In genomic region chr14:27621576-27621975, GRCm38 (mm10) we compare ENCODE assay signal across 9 mouse cellular contexts. TPM values are rescaled to one million over a fixed set of nuclear protein-coding genes. Genes with fewer than 3 reads are reported as not detected.
DNase-seq lines count a peak whose midpoint lies in the region; ATAC-seq lines count a peak whose summit lies in the region.
"Had no signal": no experiment of that assay in that cellular context is flagged by ENCODE, and none has a peak within 500 bp of the region (broad histone marks: within the 10 kb centered on the region; RNA-seq: fewer than 3 reads in every experiment).

No protein-coding gene starts in this region.

- no peak overlapping the region for H3K27ac ChIP-seq in intestine, embryonic 14.5 days (ENCODE audit: low read depth)
- H3K27ac ChIP-seq in intestine, embryonic 16.5 days (ENCODE audit: low read length): no peak overlapping the region
- H3K27ac ChIP-seq in forebrain, embryonic 13.5 days: no peak overlapping the region
- H3K27ac ChIP-seq in midbrain, embryonic 12.5 days (replicated peaks): no peak overlapping the region

- peak overlapping the region; percentile 57; the same call in 1 of the 2 replicates for H3K4me2 ChIP-seq in intestine, embryonic 14.5 days (ENCODE audit: low read length)
- H3K4me2 ChIP-seq in intestine, embryonic 16.5 days (ENCODE audit: low read depth, low read length): no peak overlapping the region
- peak overlapping the region; percentile 86 for H3K4me2 ChIP-seq in forebrain, embryonic 13.5 days
- peak overlapping the region; percentile 77 for H3K4me2 ChIP-seq in midbrain, embryonic 12.5 days (replicated peaks)

- WGBS in intestine, embryonic 14.5 days: 44% methylated on average over 8 of the region's 8 CpGs
- 46% methylated on average over 8 of the region's 8 CpGs for WGBS in intestine, embryonic 16.5 days
- 46% methylated on average over 8 of the region's 8 CpGs for WGBS in forebrain, embryonic 13.5 days
- WGBS in midbrain, embryonic 12.5 days: 41% methylated on average over 8 of the region's 8 CpGs

- no peak overlapping the region for H3K9ac ChIP-seq in intestine, embryonic 14.5 days (ENCODE audit: low read length)
- no peak overlapping the region for H3K9ac ChIP-seq in intestine, embryonic 16.5 days (ENCODE audit: low read depth, low read length)
- no peak overlapping the region for H3K9ac ChIP-seq in forebrain, embryonic 13.5 days
- H3K9ac ChIP-seq in midbrain, embryonic 12.5 days (replicated peaks): no peak overlapping the region

- H3K4me3 ChIP-seq in intestine, embryonic 14.5 days (ENCODE audit: low read depth, low read length): no peak overlapping the region
- no peak overlapping the region for H3K4me3 ChIP-seq in intestine, embryonic 16.5 days (ENCODE audit: low read length)
- H3K4me3 ChIP-seq in forebrain, embryonic 13.5 days: peak overlapping the region; percentile 78; the same call in 1 of the 2 replicates
- no peak overlapping the region for H3K4me3 ChIP-seq in midbrain, embryonic 12.5 days

- no peaks in the 10 kb centered on the region for H3K36me3 ChIP-seq in intestine, embryonic 14.5 days (ENCODE audit: control insufficient read depth, insufficient read depth, low read length)
- H3K36me3 ChIP-seq in intestine, embryonic 16.5 days (ENCODE audit: control insufficient read depth, insufficient read depth, low read length): no peaks in the 10 kb centered on the region
- no peaks in the 10 kb centered on the region for H3K36me3 ChIP-seq in forebrain, embryonic 13.5 days (ENCODE audit: poor library complexity, severe bottlenecking)
- no peaks in the 10 kb centered on the region for H3K36me3 ChIP-seq in midbrain, embryonic 12.5 days
- H3K36me3 ChIP-seq: G1E had no signal

- peaks cover 2% of the 10 kb centered on the region; the same call in 1 of the 2 replicates for H3K4me1 ChIP-seq in intestine, embryonic 14.5 days (replicated peaks; ENCODE audit: control insufficient read depth, insufficient read depth, low read length)
- no peaks in the 10 kb centered on the region for H3K4me1 ChIP-seq in intestine, embryonic 16.5 days (ENCODE audit: control insufficient read depth, insufficient read depth, low read length)
- peaks cover 13% of the 10 kb centered on the region for H3K4me1 ChIP-seq in forebrain, embryonic 13.5 days
- H3K4me1 ChIP-seq in midbrain, embryonic 12.5 days: peaks cover 8% of the 10 kb centered on the region

- no peak for DNase-seq in intestine, embryonic 14.5 days (ENCODE audit: low spot score)
- peak; percentile 22 for DNase-seq in R1 (ENCODE audit: low read depth, low spot score)
- no peak for DNase-seq in frontal cortex, postnatal 25 days (ENCODE audit: low spot score in 2 of 2)
- DNase-seq in right cerebral cortex, postnatal 25 days: no peak
- DNase-seq: thymus, postnatal 25 days had no signal

- no peaks in the 10 kb centered on the region for H3K9me3 ChIP-seq in intestine, embryonic 14.5 days (ENCODE audit: control insufficient read depth, low read length)
- H3K9me3 ChIP-seq in intestine, embryonic 16.5 days (ENCODE audit: control insufficient read depth, low read length): no peaks in the 10 kb centered on the region
- H3K9me3 ChIP-seq in forebrain, embryonic 13.5 days (replicated peaks): no peaks in the 10 kb centered on the region
- no peaks in the 10 kb centered on the region for H3K9me3 ChIP-seq in midbrain, embryonic 12.5 days

- ATAC-seq in intestine, embryonic 14.5 days (replicated peaks; ENCODE audit: low FRiP score, low TSS enrichment, low read depth): no peak
- ATAC-seq in intestine, embryonic 16.5 days: no peak
- ATAC-seq in forebrain, embryonic 13.5 days: no peak
- no peak for ATAC-seq in midbrain, embryonic 12.5 days (ENCODE audit: low FRiP score, low read depth)

- H3K27me3 ChIP-seq in intestine, embryonic 14.5 days (replicated peaks; ENCODE audit: control insufficient read depth, insufficient read depth, low read length): peaks cover 14% of the 10 kb centered on the region
- H3K27me3 ChIP-seq in intestine, embryonic 16.5 days (replicated peaks; ENCODE audit: control insufficient read depth, insufficient read depth, low read length): no peaks in the 10 kb centered on the region; the same call in 1 of the 2 replicates
- no peaks in the 10 kb centered on the region for H3K27me3 ChIP-seq in forebrain, embryonic 13.5 days
- peaks cover 5% of the 10 kb centered on the region for H3K27me3 ChIP-seq in midbrain, embryonic 12.5 days

RNA-seq across cellular contexts. Expression of gene Erc2, which starts 0.7 kb away (rescaled TPM):
- polyA plus RNA-seq in intestine, embryonic 14.5 days (2014; fragmentation: Nextera tagmentation; extraction: Ambion mirVana): 7.8 and 8.1 TPM in 2 replicates
- 4.0 and 4.3 TPM in 2 replicates for polyA plus RNA-seq in intestine, embryonic 16.5 days (2015; fragmentation: Nextera tagmentation; extraction: Ambion mirVana)
- polyA plus RNA-seq in forebrain, embryonic 13.5 days (2015; fragmentation: Nextera tagmentation; extraction: Ambion mirVana): 45.7 and 49.8 TPM in 2 replicates
- 36.0 and 39.8 TPM in 2 replicates for polyA plus RNA-seq in midbrain, embryonic 12.5 days (2016; fragmentation: Nextera tagmentation; extraction: Ambion mirVana)
- polyA plus RNA-seq: G1E had no signal
